Mouse (Mus musculus) myocyte (in vitro differentiated cells): ENCODE data around the gene H2afy2. TPM values are rescaled to one million over a fixed set of nuclear protein-coding genes. Genes with fewer than 3 reads are reported as not detected.

Source experiments
- H3K27me3 ChIP-seq: one replicate; pipeline ENCODE4 v1.6.1; 2011; ENCODE audit not compliant: control insufficient read depth, insufficient read depth, insufficient read length
- H3K36me3 ChIP-seq: one replicate; pipeline ENCODE4 v1.6.1; 2011; ENCODE audit not compliant: control insufficient read depth, insufficient read depth
- H3K4me2 ChIP-seq: one replicate; pipeline ENCODE4 v1.6.1; 2011; ENCODE audit warnings: low read depth, control low read depth
- H3K4me3 ChIP-seq: one replicate; pipeline ENCODE4 v1.5.1; 2011; ENCODE audit warnings: mild to moderate bottlenecking, control low read depth, moderate library complexity
- H3K79me2 ChIP-seq: one replicate; pipeline ENCODE4 v1.6.1; 2011; ENCODE audit not compliant: control insufficient read depth, insufficient read depth
- H3ac ChIP-seq: one replicate; pipeline ENCODE4 v1.6.1; 2011; ENCODE audit not compliant: control insufficient read depth, insufficient read length
- CEBPB ChIP-seq: IDR thresholded peaks from 2 replicates; pipeline ENCODE4 v1.6.1; 2011; ENCODE audit warnings: mild to moderate bottlenecking, moderate library complexity; ENCODE audit not compliant: poor library complexity, insufficient read depth, severe bottlenecking
- E2F4 ChIP-seq: IDR thresholded peaks from one replicate; pipeline ENCODE4 v1.6.1; 2011; ENCODE audit warnings: mild to moderate bottlenecking, control low read depth, moderate library complexity; ENCODE audit not compliant: insufficient read depth
- MAX ChIP-seq: IDR thresholded peaks from one replicate; pipeline ENCODE4 v1.6.1; 2011; ENCODE audit warnings: low read depth, mild to moderate bottlenecking, control low read depth
- MYOD1 ChIP-seq, 3 experiments: IDR thresholded peaks; one replicate each; pipeline ENCODE4 v1.6.1; 2011; ENCODE audit warnings: control low read depth in 2 of 3, low read depth in 2 of 3, mild to moderate bottlenecking in 2 of 3, moderate library complexity in 1 of 3; ENCODE audit not compliant: insufficient read length in 2 of 3, control insufficient read depth in 1 of 3
- MYOG ChIP-seq, 3 experiments: IDR thresholded peaks; one replicate each; pipeline ENCODE4 v1.6.1; 2011; ENCODE audit warnings: control low read depth in 2 of 3, low read depth in 2 of 3, mild to moderate bottlenecking in 2 of 3; ENCODE audit not compliant: insufficient read length in 2 of 3, control insufficient read depth in 1 of 3, insufficient read depth in 1 of 3
- POLR2A ChIP-seq: IDR thresholded peaks from one replicate; pipeline ENCODE4 v1.6.1; 2011; ENCODE audit warnings: low read depth, mild to moderate bottlenecking, control low read depth, moderate library complexity; ENCODE audit not compliant: insufficient read length
- POLR2AphosphoS2 ChIP-seq: IDR thresholded peaks from one replicate; pipeline ENCODE4 v1.6.1; 2011; ENCODE audit warnings: low read depth, control low read depth; ENCODE audit not compliant: insufficient read length
- REST ChIP-seq: IDR thresholded peaks from one replicate; pipeline ENCODE4 v1.6.1; 2011; ENCODE audit warnings: mild to moderate bottlenecking, control low read depth, moderate library complexity; ENCODE audit not compliant: insufficient read depth, insufficient read length
- SRF ChIP-seq: IDR thresholded peaks from one replicate; pipeline ENCODE4 v1.6.1; 2011; ENCODE audit warnings: low read depth; ENCODE audit not compliant: control insufficient read depth, insufficient read length
- TCF12 ChIP-seq: IDR thresholded peaks from one replicate; pipeline ENCODE4 v1.6.1; 2011; ENCODE audit warnings: mild to moderate bottlenecking, control low read depth; ENCODE audit not compliant: poor library complexity, insufficient read depth, severe bottlenecking
- TCF3 ChIP-seq: IDR thresholded peaks from one replicate; pipeline ENCODE4 v1.6.1; 2011; ENCODE audit warnings: low read depth, control low read depth; ENCODE audit not compliant: insufficient read length
- USF1 ChIP-seq: IDR thresholded peaks from one replicate; pipeline ENCODE4 v1.6.1; 2011; ENCODE audit warnings: low read depth, mild to moderate bottlenecking, control low read depth, moderate library complexity
- polyA plus RNA-seq: library from polyadenylated mRNA; unstranded; fragments of >200 nt; fragmentation: generic; extraction: Trizol; gene quantifications from one replicate; pipeline ENCODE4 v1.2.1, GENCODE M21; 2012; ENCODE audit warnings: missing spikeins

The H2afy2 gene
- polyA plus RNA-seq, 1 experiment = 4.5 TPM

DNA sequence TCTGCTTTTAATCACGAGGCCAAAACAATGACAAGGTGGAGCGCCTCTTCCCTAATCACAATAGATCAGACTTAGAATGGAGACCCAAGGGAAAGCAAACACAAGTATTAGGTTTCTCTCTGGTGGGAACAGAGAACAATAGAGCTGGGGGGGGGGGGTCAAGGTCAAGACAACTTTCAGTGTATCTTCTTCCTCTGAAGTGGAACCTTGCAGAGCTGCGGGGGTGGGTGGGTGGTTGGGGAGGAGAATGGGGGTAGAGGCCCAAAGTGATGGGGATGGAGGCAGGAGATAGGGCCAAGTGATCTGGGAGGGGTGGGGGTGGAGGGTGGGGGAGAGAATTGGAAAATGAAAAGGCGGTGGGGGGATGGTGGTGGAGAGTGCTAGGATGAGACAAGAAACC is 45.1 kb upstream of the H2afy2 start:
- Histone ChIP-seq H3K4me3 (no peak overlapping the region), H3K4me2 (no peak overlapping the region), H3ac (no peak overlapping the region), H3K27me3 (peaks cover 11% of the 10 kb centered on the region), H3K36me3 (no peaks in the 10 kb centered on the region), H3K79me2 (no peaks in the 10 kb centered on the region)
- TF ChIP-seq CEBPB = no peak
- TF ChIP-seq TCF12 = no peak
- TF ChIP-seq E2F4 = no peak
- no peak for TF ChIP-seq POLR2A
- TF ChIP-seq POLR2AphosphoS2 = no peak
- no peak for TF ChIP-seq TCF3
- no peak for TF ChIP-seq MAX
- no peak for TF ChIP-seq SRF
- TF ChIP-seq REST = no peak

DNA sequence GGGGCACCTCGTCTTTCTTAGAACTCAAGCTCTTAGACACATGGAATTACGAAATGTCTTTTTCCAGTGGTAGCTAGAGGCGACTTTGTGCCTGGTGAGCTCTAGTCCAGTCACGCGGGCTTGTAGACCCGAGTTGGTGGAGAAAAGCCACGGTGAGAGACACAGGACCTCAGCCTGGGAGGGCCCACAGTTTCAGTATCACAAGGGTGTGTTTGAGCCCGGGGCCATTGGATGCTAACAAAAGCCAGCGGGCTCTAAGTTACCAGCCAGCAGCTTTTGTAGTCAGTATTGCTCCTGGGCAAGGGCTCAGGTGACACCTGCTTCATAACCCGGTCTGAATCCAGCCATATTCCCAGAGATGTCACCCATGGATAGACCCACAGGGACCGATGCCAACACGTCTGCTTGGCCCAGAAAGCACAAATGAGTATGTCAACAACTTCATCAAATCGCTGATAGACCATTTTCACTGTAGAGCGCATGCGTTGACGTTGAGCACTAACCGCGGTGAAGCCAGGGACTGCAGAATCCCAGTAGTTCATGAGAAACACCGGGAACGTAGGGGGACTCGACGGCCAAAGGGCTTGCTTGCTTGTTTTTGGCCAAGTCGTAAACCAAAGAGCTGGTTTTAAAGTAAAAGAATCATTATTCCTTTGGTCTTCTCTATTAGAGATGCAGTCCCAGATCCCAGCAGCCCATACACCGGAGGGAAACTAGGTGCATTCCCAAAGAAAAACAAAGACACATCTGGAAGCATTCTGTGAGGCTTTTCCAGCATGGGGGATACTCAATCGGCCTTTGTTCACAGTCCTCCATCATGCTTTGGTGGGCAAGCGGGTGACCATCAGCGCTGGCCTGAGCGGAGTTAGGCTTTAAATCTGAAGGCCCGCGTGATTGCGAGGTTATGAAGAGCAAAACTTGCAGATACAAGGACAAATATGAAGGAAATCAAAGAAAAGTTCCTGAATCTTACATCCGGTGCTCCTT is 44.3 kb upstream of the H2afy2 start:
- Histone ChIP-seq H3K4me2 (no peak overlapping the region), H3K79me2 (no peaks in the 10 kb centered on the region), H3K27me3 (peaks cover 11% of the 10 kb centered on the region), H3ac (no peak overlapping the region), H3K4me3 (no peak overlapping the region), H3K36me3 (no peaks in the 10 kb centered on the region)
- TF ChIP-seq CEBPB (no peak), MYOD1 (IDR thresholded peaks at IDR 0.05; ENCODE audit: control insufficient read depth in 1 of 3, insufficient read length in 2 of 3, low read depth in 2 of 3) (no peak), POLR2A (no peak), TCF12 (no peak), MYOG (IDR thresholded peaks at IDR 0.05; ENCODE audit: control insufficient read depth in 1 of 3, insufficient read depth in 1 of 3, insufficient read length in 2 of 3, low read depth in 2 of 3) (no peak), E2F4 (no peak), USF1 (no peak), MAX (no peak), SRF (no peak)

GRCm38 (mm10) chr10:61826753-61827435 is 42.9 kb upstream of the H2afy2 start:
- no peaks in the 10 kb centered on the region for H3K36me3 ChIP-seq
- TF ChIP-seq CEBPB = no peak
- no peak for TF ChIP-seq USF1
- TF ChIP-seq E2F4 = no peak
- no peak for TF ChIP-seq POLR2AphosphoS2
- no peak for TF ChIP-seq TCF12
- no peak for TF ChIP-seq SRF
- TF ChIP-seq REST = no peak
- no peak for TF ChIP-seq TCF3
- no peak for TF ChIP-seq POLR2A
- TF ChIP-seq MAX = no peak
- no peak for TF ChIP-seq MYOD1 (IDR thresholded peaks at IDR 0.05; ENCODE audit: control insufficient read depth in 1 of 3, insufficient read length in 2 of 3, low read depth in 2 of 3)
- no peak for TF ChIP-seq MYOG (IDR thresholded peaks at IDR 0.05; ENCODE audit: control insufficient read depth in 1 of 3, insufficient read depth in 1 of 3, insufficient read length in 2 of 3, low read depth in 2 of 3)
- H3ac ChIP-seq = no peak overlapping the region
- H3K4me2 ChIP-seq = no peak overlapping the region
- peaks cover 11% of the 10 kb centered on the region for H3K27me3 ChIP-seq
- no peak overlapping the region for H3K4me3 ChIP-seq
- H3K79me2 ChIP-seq = no peaks in the 10 kb centered on the region

GRCm38 (mm10) chr10:61825979-61826752 is 42.2 kb upstream of the H2afy2 start:
- TF ChIP-seq POLR2AphosphoS2 (no peak), TCF3 (no peak), REST (no peak), TCF12 (no peak), POLR2A (no peak), MAX (no peak), SRF (no peak), MYOD1 (IDR thresholded peaks at IDR 0.05; ENCODE audit: control insufficient read depth in 1 of 3, insufficient read length in 2 of 3, low read depth in 2 of 3) (no peak), MYOG (IDR thresholded peaks at IDR 0.05; ENCODE audit: control insufficient read depth in 1 of 3, insufficient read depth in 1 of 3, insufficient read length in 2 of 3, low read depth in 2 of 3) (no peak), CEBPB (no peak), USF1 (no peak), E2F4 (no peak)
- Histone ChIP-seq H3K4me2 (no peak overlapping the region), H3K4me3 (no peak overlapping the region), H3ac (no peak overlapping the region), H3K79me2 (no peaks in the 10 kb centered on the region), H3K36me3 (no peaks in the 10 kb centered on the region), H3K27me3 (peaks cover 7% of the 10 kb centered on the region)
